Mouse (Mus musculus) c-Kit-positive CD71-negative TER-119-negative erythroid progenitor cells, embryonic 14.5 days (primary cell): ENCODE data around the gene Veph1.

Source experiments
- DNase-seq: peaks from one replicate; pipeline ENCODE4 v3.0.0-alpha.2; 2013; ENCODE audit warnings: low read depth

Gene Veph1

GRCm38 (mm10) chr3:66101809-66102598 is 194.6 kb downstream of the Veph1 start:
- no peak for DNase-seq

GRCm38 (mm10) chr3:66101074-66101473 is 195.6 kb downstream of the Veph1 start:
- DNase-seq, result no peak

- no peak for DNase-seq
Observed at GRCm38 (mm10) chr3:66091746-66092145, 204.9 kb downstream of the Veph1 start.

- no peak for DNase-seq
Observed at GRCm38 (mm10) chr3:66087608-66088007, 209.0 kb downstream of the Veph1 start.

GRCm38 (mm10) chr3:66083856-66084255 is 212.8 kb downstream of the Veph1 start:
- DNase-seq, result no peak

GRCm38 (mm10) chr3:66083407-66083806 is 213.2 kb downstream of the Veph1 start:
- no peak for DNase-seq

GRCm38 (mm10) chr3:66082975-66083374 is 213.7 kb downstream of the Veph1 start:
- no peak for DNase-seq

GRCm38 (mm10) chr3:66081363-66081736 is 215.3 kb downstream of the Veph1 start:
- no peak for DNase-seq

GRCm38 (mm10) chr3:66080631-66081362 is 215.8 kb downstream of the Veph1 start:
- DNase-seq, result no peak

GRCm38 (mm10) chr3:66079886-66080285 is 216.8 kb downstream of the Veph1 start:
- no peak for DNase-seq

GRCm38 (mm10) chr3:66078898-66079537 is 217.6 kb downstream of the Veph1 start:
- no peak for DNase-seq

- no peak for DNase-seq
Observed at GRCm38 (mm10) chr3:66078026-66078721, 218.5 kb downstream of the Veph1 start.

- no peak for DNase-seq
Observed at GRCm38 (mm10) chr3:66070274-66070673, 226.4 kb downstream of the Veph1 start.

- no peak for DNase-seq
Observed at GRCm38 (mm10) chr3:66063881-66064280, 232.8 kb downstream of the Veph1 start.

- DNase-seq, result no peak
Observed at GRCm38 (mm10) chr3:66056912-66057311, 239.7 kb downstream of the Veph1 start.

- DNase-seq, result no peak
Observed at GRCm38 (mm10) chr3:66055652-66056051, 241.0 kb downstream of the Veph1 start.

GRCm38 (mm10) chr3:66050092-66050886 is 246.3 kb downstream of the Veph1 start:
- no peak for DNase-seq

GRCm38 (mm10) chr3:66040857-66041494 is 255.7 kb downstream of the Veph1 start:
- DNase-seq, result no peak

GRCm38 (mm10) chr3:66035226-66035625 is 261.4 kb downstream of the Veph1 start:
- no peak for DNase-seq

GRCm38 (mm10) chr3:66033346-66033745 is 263.3 kb downstream of the Veph1 start:
- DNase-seq, result no peak

GRCm38 (mm10) chr3:66025454-66025853 is 271.2 kb downstream of the Veph1 start:
- no peak for DNase-seq
